Mouse (Mus musculus) embryonic facial prominence, embryonic 15.5 days (tissue): ENCODE results near the gene Rps6kb2. TPM values are rescaled to one million over a fixed set of nuclear protein-coding genes. Genes with fewer than 3 reads are reported as not detected.
A peak's percentile ranks its signal among the peaks of the same experiment; 100 is the strongest.

Experiments
- ATAC-seq: fragments of 200-750 bp; cut with Nextera tagmentation; 2 replicates; pipeline ENCODE4 v1.8.0; 2017; ENCODE audit warnings: low read depth, moderate TSS enrichment; ENCODE audit not compliant: insufficient number of reproducible peaks, low FRiP score, low TSS enrichment
- H3K27ac ChIP-seq: fragments of 300-500 bp; sonication (generic); replicated peaks from 2 replicates; pipeline ENCODE4 v1.5.1; 2015; ENCODE audit warnings: mild to moderate bottlenecking, inconsistent platforms
- H3K27me3 ChIP-seq: fragments of 300-500 bp; sonication (generic); 2 replicates; pipeline ENCODE4 v1.6.1; 2015; ENCODE audit warnings: inconsistent platforms
- H3K36me3 ChIP-seq: fragments of 300-500 bp; sonication (generic); 2 replicates; pipeline ENCODE4 v1.6.1; 2015; ENCODE audit warnings: mild to moderate bottlenecking, inconsistent platforms
- H3K4me1 ChIP-seq: fragments of 300-500 bp; sonication (generic); 2 replicates; pipeline ENCODE4 v1.6.1; 2015; ENCODE audit warnings: inconsistent platforms
- H3K4me2 ChIP-seq: fragments of 300-500 bp; sonication (generic); replicated peaks from 2 replicates; pipeline ENCODE4 v1.6.1; 2015; ENCODE audit warnings: mild to moderate bottlenecking, inconsistent platforms
- H3K4me3 ChIP-seq: fragments of 300-500 bp; sonication (generic); replicated peaks from 2 replicates; pipeline ENCODE4 v1.5.1; 2015; ENCODE audit warnings: mild to moderate bottlenecking, inconsistent platforms
- H3K9ac ChIP-seq: fragments of 300-500 bp; sonication (generic); 2 replicates; pipeline ENCODE4 v1.6.1; 2015; ENCODE audit warnings: inconsistent platforms
- H3K9me3 ChIP-seq: fragments of 300-500 bp; sonication (generic); replicated peaks from 2 replicates; pipeline ENCODE4 v1.6.1; 2016; ENCODE audit warnings: inconsistent platforms
- WGBS: fragments of 180-500 bp; shearing (Covaris S2); methylation state at CpG from one replicate; pipeline ENCODE4 v1.1.7; 2015; 5-methylcytosine and 5-hydroxymethylcytosine counted together
- polyA plus RNA-seq: library from polyadenylated mRNA; unstranded; fragments of >200 nt; fragmentation: Nextera tagmentation; extraction: Ambion mirVana; gene quantifications from 2 replicates; pipeline ENCODE4 v1.2.1, GENCODE M21; 2015

The Rps6kb2 gene
- polyA plus RNA-seq, 1 experiment from 2014 or later = 70.4 TPM

GRCm38 (mm10) chr19:4152445-4153231, 10.5 kb downstream of the Rps6kb2 start:
- Histone ChIP-seq H3K9me3 (no peaks in the 10 kb centered on the region), H3K4me2 (no peak overlapping the region), H3K36me3 (peaks cover 58% of the 10 kb centered on the region), H3K27ac (no peak overlapping the region), H3K27me3 (no peaks in the 10 kb centered on the region), H3K4me3 (no peak overlapping the region), H3K9ac (no peak overlapping the region), H3K4me1 (peaks cover 22% of the 10 kb centered on the region)
- ATAC-seq = no peak
- 86% methylated on average over 8 of the region's 8 CpGs for WGBS

DNA sequence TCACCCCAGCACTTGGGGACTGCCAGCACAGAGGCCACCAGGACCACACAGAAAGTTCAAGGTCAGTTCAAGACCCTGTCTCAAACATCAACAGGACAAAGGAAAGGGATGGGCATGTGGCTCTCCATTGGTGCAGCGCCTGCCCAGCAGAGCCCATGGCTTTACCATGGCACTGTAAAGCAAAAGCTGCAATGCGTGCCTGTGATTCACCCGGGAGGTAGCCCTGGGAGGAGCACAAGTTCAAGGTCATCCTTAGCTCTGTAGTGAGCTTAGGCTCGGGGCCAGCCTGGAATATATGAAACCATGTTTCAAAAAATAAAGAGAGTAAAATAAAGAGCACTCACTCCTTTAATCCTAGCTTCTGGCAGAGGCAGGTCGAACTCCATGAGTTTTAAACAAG, 11.3 kb downstream of the Rps6kb2 start:
- peaks cover 50% of the 10 kb centered on the region for H3K36me3 ChIP-seq
- H3K27ac ChIP-seq = no peak overlapping the region

DNA sequence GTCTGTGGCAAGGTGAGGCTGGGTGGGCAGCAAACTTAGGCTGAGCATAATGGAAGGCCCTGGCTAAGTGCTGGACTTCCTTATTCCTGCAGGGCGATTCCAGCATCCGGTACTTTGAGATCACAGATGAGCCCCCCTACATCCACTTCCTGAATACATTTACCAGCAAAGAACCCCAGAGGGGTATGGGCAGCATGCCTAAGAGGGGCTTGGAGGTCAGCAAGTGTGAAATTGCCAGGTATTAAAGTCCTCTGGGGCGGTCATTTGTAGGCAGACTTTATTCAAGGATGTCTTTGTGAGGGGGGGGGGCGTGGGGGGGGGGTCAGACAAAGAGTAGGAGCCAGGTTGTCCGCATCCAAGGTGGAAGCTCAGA, 11.7 kb downstream of the Rps6kb2 start:
- no peak overlapping the region for H3K4me2 ChIP-seq
- H3K36me3 ChIP-seq = peaks cover 46% of the 10 kb centered on the region
- H3K9ac ChIP-seq = no peak overlapping the region
- ATAC-seq = no peak
- no peak overlapping the region for H3K27ac ChIP-seq
- WGBS = 72% methylated on average over 5 of the region's 5 CpGs
- H3K4me1 ChIP-seq = peaks cover 22% of the 10 kb centered on the region
- H3K27me3 ChIP-seq = no peaks in the 10 kb centered on the region
- H3K9me3 ChIP-seq = no peaks in the 10 kb centered on the region
- H3K4me3 ChIP-seq = no peak overlapping the region

More for the DNA sequence above, 11.3 kb downstream of the Rps6kb2 start:
- no peak overlapping the region for H3K9ac ChIP-seq
- no peaks in the 10 kb centered on the region for H3K9me3 ChIP-seq
- peaks cover 22% of the 10 kb centered on the region for H3K4me1 ChIP-seq
- no peaks in the 10 kb centered on the region for H3K27me3 ChIP-seq
- no peak overlapping the region for H3K4me3 ChIP-seq
- H3K4me2 ChIP-seq = no peak overlapping the region
- no peak for ATAC-seq
- 87% methylated on average over 5 of the region's 5 CpGs for WGBS

DNA sequence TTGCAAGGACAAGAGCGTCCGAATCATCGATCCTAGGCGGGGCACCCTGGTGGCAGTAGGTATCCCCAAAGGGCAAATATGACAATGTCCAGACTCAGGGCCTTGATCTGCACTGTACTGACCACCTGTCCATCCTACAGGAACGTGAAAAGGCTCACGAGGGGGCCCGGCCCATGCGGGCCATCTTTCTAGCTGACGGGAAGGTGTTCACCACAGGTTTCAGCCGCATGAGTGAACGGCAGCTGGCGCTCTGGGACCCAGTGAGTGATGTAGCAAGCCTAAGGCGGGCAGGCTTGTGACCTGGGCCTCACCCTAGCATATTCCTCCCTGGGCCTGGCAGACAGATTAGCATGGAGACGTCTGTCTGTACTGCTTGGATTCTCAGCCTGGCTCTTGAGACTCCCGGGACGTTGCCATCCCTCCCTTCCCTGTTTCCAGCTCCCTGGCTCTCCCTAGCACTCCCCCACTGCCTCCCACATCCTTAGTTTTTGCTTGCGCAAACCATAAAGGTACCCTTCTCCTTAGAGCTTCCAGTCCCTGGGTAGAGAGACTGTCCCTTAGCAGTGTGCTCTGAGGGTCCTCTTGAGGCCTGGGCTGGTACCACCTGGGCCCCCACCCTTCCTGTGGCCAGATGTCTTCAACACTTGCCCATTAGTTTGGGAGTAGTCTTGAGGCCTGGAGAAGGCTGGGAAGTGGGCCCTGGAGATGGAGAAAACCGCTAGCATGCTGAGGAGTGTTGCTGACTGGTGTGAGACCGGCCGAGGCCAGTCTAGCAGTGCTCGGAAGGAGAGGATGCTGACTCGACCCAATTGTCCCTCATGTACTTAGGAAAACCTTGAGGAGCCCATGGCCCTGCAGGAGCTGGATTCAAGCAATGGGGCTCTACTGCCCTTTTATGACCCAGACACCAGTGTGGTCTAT, 12.3 kb downstream of the Rps6kb2 start:
- Histone ChIP-seq H3K9ac (no peak overlapping the region), H3K4me3 (no peak overlapping the region), H3K27me3 (no peaks in the 10 kb centered on the region), H3K4me2 (no peak overlapping the region), H3K4me1 (peaks cover 22% of the 10 kb centered on the region), H3K27ac (no peak overlapping the region), H3K9me3 (no peaks in the 10 kb centered on the region), H3K36me3 (peaks cover 40% of the 10 kb centered on the region)
- no peak for ATAC-seq
- 89% methylated on average over 22 of the region's 22 CpGs for WGBS

GRCm38 (mm10) chr19:4149764-4150461, 13.2 kb downstream of the Rps6kb2 start:
- no peaks in the 10 kb centered on the region for H3K9me3 ChIP-seq
- 91% methylated on average over 17 of the region's 17 CpGs for WGBS
- H3K4me2 ChIP-seq = peak overlapping the region; percentile 85
- H3K27ac ChIP-seq = no peak overlapping the region
- no peaks in the 10 kb centered on the region for H3K27me3 ChIP-seq
- ATAC-seq = no peak
- H3K36me3 ChIP-seq = peaks cover 36% of the 10 kb centered on the region
- peaks cover 22% of the 10 kb centered on the region for H3K4me1 ChIP-seq
- peak overlapping the region; percentile 95 for H3K4me3 ChIP-seq
- no peak overlapping the region for H3K9ac ChIP-seq

DNA sequence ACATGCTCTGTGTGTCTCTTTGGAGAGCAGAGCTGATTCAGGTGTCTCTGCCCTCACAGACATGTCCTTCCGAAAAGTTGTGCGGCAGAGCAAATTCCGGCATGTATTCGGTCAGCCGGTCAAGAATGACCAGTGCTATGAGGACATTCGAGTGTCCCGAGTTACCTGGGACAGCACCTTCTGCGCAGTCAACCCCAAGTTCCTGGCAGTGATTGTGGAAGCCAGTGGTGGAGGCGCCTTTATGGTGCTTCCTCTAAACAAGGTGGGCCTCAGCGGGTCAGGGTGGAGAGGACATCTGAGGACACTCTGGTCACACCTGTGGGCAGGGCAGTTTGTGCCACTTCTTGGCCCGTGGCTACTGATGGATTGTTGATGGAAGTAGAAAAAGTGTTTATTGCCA, 13.9 kb downstream of the Rps6kb2 start:
- 82% methylated on average over 11 of the region's 11 CpGs for WGBS
- H3K27ac ChIP-seq = no peak overlapping the region
- peak overlapping the region; percentile 95 for H3K4me3 ChIP-seq
- peaks cover 22% of the 10 kb centered on the region for H3K4me1 ChIP-seq
- H3K27me3 ChIP-seq = no peaks in the 10 kb centered on the region
- no peak for ATAC-seq
- peak overlapping the region; percentile 85 for H3K4me2 ChIP-seq
- H3K9me3 ChIP-seq = no peaks in the 10 kb centered on the region
- H3K9ac ChIP-seq = peak overlapping the region; percentile 90
- H3K36me3 ChIP-seq = peaks cover 36% of the 10 kb centered on the region

- peak overlapping the region; percentile 90 for H3K9ac ChIP-seq
- no peak; the same call in 1 of the 2 replicates for ATAC-seq
- peaks cover 36% of the 10 kb centered on the region for H3K36me3 ChIP-seq
- H3K27me3 ChIP-seq = no peaks in the 10 kb centered on the region
- H3K4me2 ChIP-seq = peak overlapping the region; percentile 85
- H3K27ac ChIP-seq = peak overlapping the region; percentile 80
- peak overlapping the region; percentile 95 for H3K4me3 ChIP-seq
- no peaks in the 10 kb centered on the region for H3K9me3 ChIP-seq
- 3% methylated on average over 6 of the region's 8 CpGs for WGBS
- peaks cover 22% of the 10 kb centered on the region for H3K4me1 ChIP-seq
Observed at GRCm38 (mm10) chr19:4148819-4149218, 14.3 kb downstream of the Rps6kb2 start.

GRCm38 (mm10) chr19:4148491-4148806, 14.7 kb downstream of the Rps6kb2 start, which contains the start of gene Coro1b:
Coro1b (plus strand) TSS chr19:4148619.
- Histone ChIP-seq H3K27me3 (no peaks in the 10 kb centered on the region), H3K9ac (peak within 1 kb of the TSS; percentile 90), H3K36me3 (peaks cover 33% of the 10 kb centered on the region), H3K9me3 (no peaks in the 10 kb centered on the region), H3K4me2 (peak within 1 kb of the TSS; percentile 85), H3K27ac (peak within 1 kb of the TSS; percentile 80), H3K4me1 (peaks cover 22% of the 10 kb centered on the region), H3K4me3 (peak within 1 kb of the TSS; percentile 95)
- peak; percentile 94 for ATAC-seq
- under 1% methylated on average over 33 of the region's 33 CpGs for WGBS

DNA sequence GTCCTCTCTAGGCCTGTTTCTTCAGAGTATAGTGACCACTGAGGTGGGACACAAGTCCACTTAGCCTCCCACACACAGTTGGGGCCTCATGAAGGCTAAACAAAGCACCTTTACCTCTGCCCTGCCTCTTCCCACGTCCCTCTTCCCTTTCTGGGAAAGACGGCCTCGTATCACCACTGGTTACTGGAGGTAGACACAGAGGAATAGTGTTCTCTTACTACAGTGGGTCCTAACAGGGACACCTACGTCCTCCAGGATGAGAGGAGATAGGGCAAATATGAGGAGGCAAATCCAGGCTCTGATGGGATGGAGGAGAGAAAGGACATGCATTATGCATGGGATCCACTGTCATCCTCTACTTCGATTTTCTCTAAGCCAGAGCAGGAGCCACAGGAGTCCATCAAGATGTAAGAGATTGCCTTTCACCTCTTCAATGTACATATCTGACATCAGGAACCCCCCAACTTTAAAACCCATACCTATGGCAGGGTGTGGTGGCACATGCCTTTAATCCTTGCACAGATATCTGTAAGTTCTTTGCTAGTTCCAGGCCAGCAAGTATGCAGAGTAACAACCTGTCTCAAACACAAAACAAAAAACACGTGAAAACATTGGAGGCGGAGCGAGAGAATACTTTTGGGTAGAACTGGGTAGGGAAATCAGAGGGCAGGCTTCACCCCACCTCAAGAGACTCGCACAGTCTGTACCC, 15.2 kb downstream of the Rps6kb2 start:
- WGBS = 35% methylated on average over 9 of the region's 9 CpGs
- Histone ChIP-seq H3K27me3 (no peaks in the 10 kb centered on the region), H3K9ac (peak overlapping the region; percentile 90), H3K36me3 (peaks cover 28% of the 10 kb centered on the region), H3K27ac (peak overlapping the region; percentile 71), H3K4me3 (peak overlapping the region; percentile 95), H3K4me1 (peaks cover 22% of the 10 kb centered on the region), H3K4me2 (peak overlapping the region; percentile 85), H3K9me3 (no peaks in the 10 kb centered on the region)
- no peak for ATAC-seq

- 36% methylated on average over 3 of the region's 3 CpGs for WGBS
- Histone ChIP-seq H3K4me1 (peaks cover 22% of the 10 kb centered on the region), H3K9me3 (no peaks in the 10 kb centered on the region), H3K36me3 (peaks cover 20% of the 10 kb centered on the region), H3K9ac (no peak overlapping the region), H3K4me2 (no peak overlapping the region), H3K4me3 (no peak overlapping the region), H3K27ac (no peak overlapping the region), H3K27me3 (no peaks in the 10 kb centered on the region)
- ATAC-seq = no peak
Observed at GRCm38 (mm10) chr19:4147022-4147405, 16.1 kb downstream of the Rps6kb2 start.
